Mouse (Mus musculus) neural tube, embryonic 14.5 days (tissue): Measurements from ENCODE around the gene Kctd11. TPM values are rescaled to one million over a fixed set of nuclear protein-coding genes. Genes with fewer than 3 reads are reported as not detected.
"Not testable (repeated sequence)": the region's sequence is repeated elsewhere in the genome, so short reads cannot be mapped to it uniquely, and the experiment has no call there.

ENCODE experiments used
- ATAC-seq: fragments of 200-750 bp; cut with Nextera tagmentation; 2 replicates; pipeline ENCODE4 v1.8.0; 2017; ENCODE audit warnings: low read depth, mild to moderate bottlenecking, moderate TSS enrichment, moderate library complexity
- H3K27ac ChIP-seq: fragments of 300-500 bp; sonication (generic); 2 replicates; pipeline ENCODE4 v1.5.1; 2014; ENCODE audit warnings: low read depth, mild to moderate bottlenecking, control low read depth, low read length, moderate library complexity, mixed read lengths
- H3K27me3 ChIP-seq: fragments of 300-500 bp; sonication (generic); 2 replicates; pipeline ENCODE4 v1.6.1; 2014; ENCODE audit warnings: low read length; ENCODE audit not compliant: control insufficient read depth, insufficient read depth
- H3K36me3 ChIP-seq: fragments of 300-500 bp; sonication (generic); 2 replicates; pipeline ENCODE4 v1.6.1; 2014; ENCODE audit warnings: low read length, mixed read lengths; ENCODE audit not compliant: control insufficient read depth, insufficient read depth
- H3K4me1 ChIP-seq: fragments of 300-500 bp; sonication (generic); 2 replicates; pipeline ENCODE4 v1.6.1; 2014; ENCODE audit warnings: low read length; ENCODE audit not compliant: control insufficient read depth, insufficient read depth
- H3K4me2 ChIP-seq: fragments of 300-500 bp; sonication (generic); 2 replicates; pipeline ENCODE4 v1.6.1; 2014; ENCODE audit warnings: mild to moderate bottlenecking, low read depth, low read length, control low read depth
- H3K4me3 ChIP-seq: fragments of 300-500 bp; sonication (generic); 2 replicates; pipeline ENCODE4 v1.5.1; 2014; ENCODE audit warnings: low read depth, low read length, control low read depth, mixed read lengths
- H3K9ac ChIP-seq: fragments of 300-500 bp; sonication (generic); replicated peaks from 2 replicates; pipeline ENCODE4 v1.6.1; 2014; ENCODE audit warnings: low read depth, mild to moderate bottlenecking, control low read depth, low read length, mixed read lengths
- H3K9me3 ChIP-seq: fragments of 300-500 bp; sonication (generic); 2 replicates; pipeline ENCODE4 v1.6.1; 2016; ENCODE audit warnings: low read length; ENCODE audit not compliant: control insufficient read depth
- WGBS: fragments of 180-500 bp; shearing (Covaris S2); extraction: QIAGEN DNeasy Blood & Tissue Kit; methylation state at CpG from one replicate; pipeline ENCODE4 v1.1.7; 2014; 5-methylcytosine and 5-hydroxymethylcytosine counted together
- polyA plus RNA-seq: library from polyadenylated mRNA; unstranded; fragments of >200 nt; fragmentation: Nextera tagmentation; extraction: Ambion mirVana; gene quantifications from 2 replicates; pipeline ENCODE4 v1.2.1, GENCODE M21; 2014

The Kctd11 gene
- polyA plus RNA-seq, 1 experiment from 2014 or later: 0.80 TPM

DNA sequence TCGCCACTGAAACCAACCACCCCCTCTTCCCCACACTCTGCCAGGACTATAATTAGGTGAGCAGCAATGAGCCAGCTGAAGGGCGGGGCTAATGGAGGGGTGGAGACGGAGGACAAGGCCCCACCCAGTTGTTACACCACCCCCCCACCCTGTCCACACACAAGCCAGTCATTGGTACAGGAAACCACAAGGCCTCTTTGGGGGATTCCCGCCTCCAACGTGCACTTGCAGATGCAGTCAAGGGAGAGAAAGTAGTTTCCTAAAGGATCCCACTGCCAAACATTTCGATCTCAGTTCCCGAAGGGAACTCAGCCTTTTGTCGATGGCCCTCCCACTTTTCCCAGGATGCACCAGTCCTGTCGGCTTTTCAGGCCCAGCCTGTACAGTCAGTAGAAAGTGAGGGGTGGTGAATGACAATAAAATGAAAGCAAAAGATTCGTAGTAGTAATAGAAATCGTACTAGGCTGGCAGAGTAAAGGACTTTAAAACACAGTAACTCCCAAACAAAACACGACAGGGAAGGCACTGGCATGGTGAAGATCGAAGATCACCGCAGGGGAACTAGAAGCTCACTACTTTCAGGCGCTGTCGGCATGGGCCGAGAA, 38.6 kb upstream of the Kctd11 start:
- no peaks in the 10 kb centered on the region for H3K9me3 ChIP-seq
- H3K27me3 ChIP-seq: no peaks in the 10 kb centered on the region
- H3K9ac ChIP-seq: peak overlapping the region; percentile 87
- WGBS: 1% methylated on average over 17 of the region's 17 CpGs
- H3K4me3 ChIP-seq: peak overlapping the region; percentile 92
- peaks cover 25% of the 10 kb centered on the region for H3K4me1 ChIP-seq
- no peak for ATAC-seq
- H3K27ac ChIP-seq: peak overlapping the region; percentile 90; the same call in 1 of the 2 replicates
- H3K36me3 ChIP-seq: peaks cover 29% of the 10 kb centered on the region
- peak overlapping the region; percentile 92 for H3K4me2 ChIP-seq

- Histone ChIP-seq H3K4me2 (peak overlapping the region; percentile 92), H3K4me3 (peak overlapping the region; percentile 92), H3K9me3 (no peaks in the 10 kb centered on the region), H3K27me3 (no peaks in the 10 kb centered on the region), H3K36me3 (peaks cover 29% of the 10 kb centered on the region), H3K27ac (no peak overlapping the region), H3K4me1 (peaks cover 26% of the 10 kb centered on the region), H3K9ac (no peak overlapping the region)
- no peak for ATAC-seq
- WGBS: 87% methylated on average over 9 of the region's 9 CpGs
Measured at GRCm38 (mm10) chr11:69919053-69919452, 37.8 kb upstream of the Kctd11 start.

DNA sequence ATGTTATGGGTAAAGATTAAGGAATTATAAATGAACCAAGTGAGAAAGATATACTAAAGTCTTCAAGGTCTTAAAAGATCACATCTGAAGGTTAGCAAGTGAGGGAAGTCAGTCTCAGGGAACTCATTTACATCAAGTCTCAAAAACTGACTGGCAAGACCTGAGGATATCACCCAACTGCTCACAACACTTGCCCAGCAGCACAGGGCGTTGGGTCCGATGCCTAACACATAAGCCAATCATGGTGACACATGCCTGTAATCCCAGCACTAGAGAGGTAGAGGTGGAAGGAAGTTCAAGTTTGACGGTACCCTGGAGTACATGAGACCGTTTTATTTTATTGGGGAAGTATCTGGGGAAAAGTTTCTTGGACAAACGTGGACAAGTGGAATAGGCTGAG, 36.9 kb upstream of the Kctd11 start:
- no peak for ATAC-seq
- Histone ChIP-seq H3K4me3 (no peak overlapping the region), H3K36me3 (peaks cover 31% of the 10 kb centered on the region), H3K27me3 (no peaks in the 10 kb centered on the region), H3K4me1 (peaks cover 29% of the 10 kb centered on the region), H3K27ac (no peak overlapping the region), H3K4me2 (no peak overlapping the region), H3K9me3 (no peaks in the 10 kb centered on the region), H3K9ac (no peak overlapping the region)
- 89% methylated on average over 5 of the region's 5 CpGs for WGBS

DNA sequence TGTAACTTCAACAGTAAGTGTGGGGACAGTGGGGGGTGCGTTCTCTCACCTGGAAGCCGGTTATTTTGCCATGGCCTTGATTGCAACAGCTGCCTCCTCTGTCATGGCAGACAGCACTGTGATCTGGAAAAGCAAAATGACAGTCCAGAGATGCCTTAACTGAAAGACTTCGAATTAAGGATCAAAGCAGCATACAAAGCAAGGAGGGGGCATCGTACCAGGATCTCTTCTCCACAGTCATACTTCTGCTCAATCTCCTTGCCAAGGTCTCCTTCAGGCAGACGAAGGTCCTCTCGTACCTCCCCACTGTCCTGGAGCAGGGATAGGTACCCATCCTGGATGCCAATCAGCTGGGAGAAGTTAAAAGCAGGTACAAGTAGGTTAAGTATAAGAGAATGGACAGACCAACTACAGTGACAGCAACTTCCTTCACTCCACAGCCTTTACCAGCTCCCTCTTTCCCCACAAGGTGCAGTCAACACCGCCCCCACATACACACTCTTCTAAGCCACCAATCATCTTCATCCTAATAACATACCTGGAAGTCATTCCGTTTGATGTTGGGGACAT, 36.3 kb upstream of the Kctd11 start:
- Histone ChIP-seq H3K27me3 (no peaks in the 10 kb centered on the region), H3K9ac (no peak overlapping the region), H3K4me1 (peaks cover 27% of the 10 kb centered on the region), H3K36me3 (peaks cover 37% of the 10 kb centered on the region), H3K4me3 (no peak overlapping the region), H3K4me2 (no peak overlapping the region), H3K9me3 (no peaks in the 10 kb centered on the region), H3K27ac (no peak overlapping the region)
- no peak for ATAC-seq
- WGBS: 86% methylated on average over 8 of the region's 8 CpGs

GRCm38 (mm10) chr11:69916652-69917378, 35.6 kb upstream of the Kctd11 start:
- ATAC-seq, H3K9ac ChIP-seq, H3K9me3 ChIP-seq, H3K4me2 ChIP-seq, H3K27me3 ChIP-seq, H3K27ac ChIP-seq, H3K4me3 ChIP-seq: not testable (repeated sequence)
- Histone ChIP-seq H3K4me1 (peaks cover 23% of the 10 kb centered on the region), H3K36me3 (peaks cover 44% of the 10 kb centered on the region)
- WGBS: 56% methylated on average over 7 of the region's 7 CpGs

- Histone ChIP-seq H3K9ac (no peak overlapping the region), H3K4me2 (no peak overlapping the region), H3K4me3 (no peak overlapping the region), H3K27me3 (no peaks in the 10 kb centered on the region), H3K36me3 (peaks cover 53% of the 10 kb centered on the region), H3K27ac (no peak overlapping the region), H3K9me3 (no peaks in the 10 kb centered on the region), H3K4me1 (peaks cover 23% of the 10 kb centered on the region)
- WGBS: 66% methylated on average over 5 of the region's 5 CpGs
- ATAC-seq: no peak
Measured at GRCm38 (mm10) chr11:69915667-69916627, 34.7 kb upstream of the Kctd11 start.

- Histone ChIP-seq H3K4me3 (peak overlapping the region; percentile 77; the same call in 1 of the 2 replicates), H3K27me3 (no peaks in the 10 kb centered on the region), H3K9me3 (no peaks in the 10 kb centered on the region), H3K4me2 (peak overlapping the region; percentile 99), H3K4me1 (peaks cover 20% of the 10 kb centered on the region), H3K27ac (no peak overlapping the region), H3K36me3 (peaks cover 59% of the 10 kb centered on the region), H3K9ac (no peak overlapping the region)
- ATAC-seq: no peak
- 42% methylated on average over 9 of the region's 9 CpGs for WGBS
Measured at GRCm38 (mm10) chr11:69914917-69915430, 33.8 kb upstream of the Kctd11 start.

DNA sequence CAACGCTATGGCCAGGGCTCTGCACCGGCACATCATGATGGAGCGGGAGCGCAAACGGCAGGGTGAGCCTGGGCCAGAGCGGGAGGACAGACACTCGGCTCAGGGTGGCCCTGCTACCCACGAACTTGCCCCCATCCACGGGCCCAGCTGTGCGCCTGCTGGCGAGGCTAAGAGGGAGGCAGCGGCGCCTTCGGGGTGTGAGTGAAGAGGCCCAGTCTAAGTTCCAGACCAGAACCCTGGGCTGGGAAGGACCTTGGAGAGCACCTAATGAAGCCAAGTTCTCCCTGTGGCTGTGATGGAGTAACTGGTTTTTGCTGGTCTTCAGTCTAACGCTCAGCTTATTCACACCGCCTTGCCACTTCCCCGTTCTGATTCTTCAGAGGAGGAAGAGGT, 33.2 kb upstream of the Kctd11 start:
- peak; percentile 26; the same call in 1 of the 2 replicates for ATAC-seq
- H3K9ac ChIP-seq: peak overlapping the region; percentile 82
- 3% methylated on average over 17 of the region's 17 CpGs for WGBS
- peak overlapping the region; percentile 99 for H3K4me2 ChIP-seq
- peaks cover 14% of the 10 kb centered on the region for H3K4me1 ChIP-seq
- H3K9me3 ChIP-seq: no peaks in the 10 kb centered on the region
- H3K4me3 ChIP-seq: peak overlapping the region; percentile 77
- peak overlapping the region; percentile 89 for H3K27ac ChIP-seq
- peaks cover 65% of the 10 kb centered on the region for H3K36me3 ChIP-seq
- no peaks in the 10 kb centered on the region for H3K27me3 ChIP-seq
